ENCODE assay signal across 9 mouse cellular contexts in genomic region chr3:19410938-19411515, GRCm38 (mm10).
DNase-seq lines count a peak whose midpoint lies in the region; ATAC-seq lines count a peak whose summit lies in the region.
"Had no signal": no experiment of that assay in that cellular context is flagged by ENCODE, and none has a peak within 500 bp of the region (broad histone marks: within the 10 kb centered on the region; RNA-seq: fewer than 3 reads in every experiment).

No protein-coding gene starts in this region.

- ATAC-seq in kidney, embryonic 16.5 days (ENCODE audit: low FRiP score, low TSS enrichment): peak; percentile 27; the same call in 1 of the 2 replicates
- ATAC-seq in lung, embryonic 16.5 days (ENCODE audit: low read depth): 0 out of 2 replicates have a peak, but pooled peaks have one; percentile 15

- no peak overlapping the region for H3K4me2 ChIP-seq in kidney, embryonic 16.5 days (replicated peaks; ENCODE audit: low read depth, low read length)
- no peak overlapping the region for H3K4me2 ChIP-seq in lung, embryonic 16.5 days (ENCODE audit: low read depth, low read length)

- DNase-seq in kidney, postnatal 36 days: no peak
- peak; percentile 87 for DNase-seq in T-cell, adult 2 months (ENCODE audit: low spot score)
- DNase-seq in thymus, adult 18-20 months: peak; percentile 25 to 57
- DNase-seq in ovary, adult 18-20 months (ENCODE audit: low spot score): no peak
- DNase-seq in right cerebral cortex, postnatal 10 days (ENCODE audit: low spot score in 2 of 2): no peak
- DNase-seq in urinary bladder, adult 18-20 months (ENCODE audit: low spot score in 2 of 2): no peak

- H3K9me3 ChIP-seq in kidney, embryonic 16.5 days (ENCODE audit: low read length): no peaks in the 10 kb centered on the region
- no peaks in the 10 kb centered on the region for H3K9me3 ChIP-seq in lung, embryonic 16.5 days (ENCODE audit: control insufficient read depth, low read length)

- H3K27me3 ChIP-seq in kidney, embryonic 16.5 days (ENCODE audit: insufficient read depth, low read length): no peaks in the 10 kb centered on the region
- no peaks in the 10 kb centered on the region for H3K27me3 ChIP-seq in lung, embryonic 16.5 days (ENCODE audit: control insufficient read depth, insufficient read depth, low read depth, low read length)

- 35% methylated on average over 3 of the region's 3 CpGs for WGBS in kidney, embryonic 16.5 days
- 8% methylated on average over 3 of the region's 3 CpGs for WGBS in lung, embryonic 16.5 days

- no peak overlapping the region for H3K27ac ChIP-seq in kidney, embryonic 16.5 days (ENCODE audit: low read length)
- H3K27ac ChIP-seq in lung, embryonic 16.5 days (ENCODE audit: low read length): peak overlapping the region; percentile 73
- H3K27ac ChIP-seq: liver, embryonic 14.5 days had no signal

- peaks cover 2% of the 10 kb centered on the region; the same call in 1 of the 2 replicates for H3K4me1 ChIP-seq in kidney, embryonic 16.5 days (ENCODE audit: insufficient read depth, low read length)
- peaks cover 3% of the 10 kb centered on the region; the same call in 1 of the 2 replicates for H3K4me1 ChIP-seq in lung, embryonic 16.5 days (replicated peaks; ENCODE audit: control insufficient read depth, insufficient read depth, low read length)

- no peak overlapping the region for H3K9ac ChIP-seq in kidney, embryonic 16.5 days (replicated peaks; ENCODE audit: low read length)
- no peak overlapping the region for H3K9ac ChIP-seq in lung, embryonic 16.5 days (ENCODE audit: low read length)
- H3K9ac ChIP-seq: liver, embryonic 14.5 days had no signal

- no peaks in the 10 kb centered on the region for H3K36me3 ChIP-seq in kidney, embryonic 16.5 days (ENCODE audit: insufficient read depth, low read length)
- no peaks in the 10 kb centered on the region for H3K36me3 ChIP-seq in lung, embryonic 16.5 days (ENCODE audit: control insufficient read depth, insufficient read depth, low read length)

- H3K4me3 ChIP-seq in kidney, embryonic 16.5 days (ENCODE audit: low read length): no peak overlapping the region
- no peak overlapping the region for H3K4me3 ChIP-seq in lung, embryonic 16.5 days (ENCODE audit: low read length)

Comparison
In these comparisons a context has a peak if more than half of its experiments do, and no peak if none do; other contexts are left out.
1. DNase-seq: peak in T-cell, adult 2 months (single experiment) and thymus, adult 18-20 months (2 of 2); none in kidney, postnatal 36 days (0 of 2), ovary, adult 18-20 months (single experiment), right cerebral cortex, postnatal 10 days (0 of 2) and urinary bladder, adult 18-20 months (0 of 2).